Mouse (Mus musculus): ENCODE data around the gene Olfr988.
"Not testable (repeated sequence)": the region's sequence is repeated elsewhere in the genome, so short reads cannot be mapped to it uniquely, and the experiment has no call there.

Gene Olfr988

GRCm38 (mm10) chr2:85363127-85363526, at the start of gene Olfr988:
TSS of gene Olfr988 (minus strand) at chr2:85363227.
- DNase-seq: not testable (repeated sequence)

GRCm38 (mm10) chr2:85409369-85409768, 46.3 kb upstream of the Olfr988 start, which contains the start of gene Olfr992:
TSS of gene Olfr992 (minus strand) at chr2:85409469.
- no peak for DNase-seq

- no peak for DNase-seq
Observed at GRCm38 (mm10) chr2:85339972-85340371, 23.1 kb downstream of the Olfr988 start.

- DNase-seq: not testable (repeated sequence)
Observed at GRCm38 (mm10) chr2:85339215-85339614, 23.8 kb downstream of the Olfr988 start, which contains the start of gene Olfr987. TSS of gene Olfr987 (minus strand) at chr2:85339315.

DNA sequence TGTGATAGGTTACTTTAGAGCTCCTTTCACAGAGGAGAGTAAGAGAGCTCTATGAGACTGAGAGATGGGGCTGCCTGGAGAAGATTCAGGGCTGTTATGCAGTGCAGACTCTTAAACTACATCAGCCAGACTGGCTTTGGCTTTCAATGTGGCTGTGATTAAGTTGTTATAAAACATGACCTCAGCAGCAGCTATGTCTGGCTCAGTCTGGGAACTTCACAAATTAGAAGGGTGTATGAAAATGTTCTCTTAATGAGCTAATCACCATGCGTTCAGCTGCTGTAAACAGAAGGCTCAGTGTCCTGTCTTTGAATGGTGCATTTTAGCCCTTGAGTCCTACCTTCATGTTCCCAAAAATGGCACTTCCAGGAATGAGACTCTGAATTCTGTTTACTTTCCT, 43.9 kb downstream of the Olfr988 start:
- no peak for DNase-seq

All from thymus, adult 18-20 months (tissue).